ENCODE assay signal across 19 mouse cellular contexts in the genomic region with DNA sequence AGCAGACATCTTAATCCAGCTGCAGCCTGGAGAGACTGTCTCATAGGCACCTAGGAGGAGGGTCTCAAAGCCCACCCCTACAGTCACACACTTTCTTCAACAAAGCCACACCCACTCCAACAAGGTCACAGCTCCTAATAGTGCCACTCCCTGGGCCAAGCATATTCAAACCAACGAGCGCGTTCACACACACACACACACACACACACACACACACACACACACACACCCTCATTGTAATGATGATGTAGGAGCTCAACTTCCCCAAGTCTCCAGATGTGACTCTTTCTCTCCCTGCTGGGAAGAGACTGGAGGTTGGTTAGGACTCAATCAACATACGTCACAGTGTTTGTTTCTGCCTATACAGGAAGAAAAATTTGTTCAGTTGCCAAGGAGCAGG.
DNase-seq lines count a peak whose midpoint lies in the region; ATAC-seq and TF ChIP-seq lines count a peak whose summit lies in the region.
"Had no signal": no experiment of that assay in that cellular context is flagged by ENCODE, and none has a peak within 500 bp of the region (broad histone marks: within the 10 kb centered on the region; RNA-seq: fewer than 3 reads in every experiment).

No protein-coding gene starts in this region.

- no peak overlapping the region for H3K4me2 ChIP-seq in lung, embryonic 14.5 days
- H3K4me2 ChIP-seq: embryonic facial prominence, embryonic 12.5 days; forebrain, embryonic 12.5 days; heart, embryonic 13.5 days; hindbrain, embryonic 14.5 days had no signal

- H3K4me3 ChIP-seq in gastrocnemius, adult 2 months: no peak overlapping the region
- no peak overlapping the region for H3K4me3 ChIP-seq in lung, embryonic 14.5 days (ENCODE audit: low read depth, low read length)
- H3K4me3 ChIP-seq: embryonic facial prominence, embryonic 12.5 days; forebrain, embryonic 12.5 days; heart, embryonic 13.5 days had no signal

- no peaks in the 10 kb centered on the region for H3K36me3 ChIP-seq in lung, embryonic 14.5 days (ENCODE audit: insufficient read depth)
- H3K36me3 ChIP-seq: embryonic facial prominence, embryonic 12.5 days; forebrain, embryonic 12.5 days; heart, embryonic 13.5 days had no signal

- no peaks in the 10 kb centered on the region for H3K9me3 ChIP-seq in lung, embryonic 14.5 days (ENCODE audit: low read depth, low read length)
- H3K9me3 ChIP-seq: embryonic facial prominence, embryonic 12.5 days; forebrain, embryonic 12.5 days; heart, embryonic 13.5 days had no signal

- no peaks in the 10 kb centered on the region for H3K4me1 ChIP-seq in lung, embryonic 14.5 days (ENCODE audit: insufficient read depth)

- no peak overlapping the region for H3K9ac ChIP-seq in lung, embryonic 14.5 days
- H3K9ac ChIP-seq: embryonic facial prominence, embryonic 12.5 days; forebrain, embryonic 12.5 days; heart, embryonic 13.5 days; hindbrain, embryonic 14.5 days had no signal

- 67% methylated on average over 4 of the region's 4 CpGs for WGBS in lung, embryonic 14.5 days

- no peaks in the 10 kb centered on the region for H3K27me3 ChIP-seq in lung, embryonic 14.5 days (ENCODE audit: insufficient read depth, low read length)
- H3K27me3 ChIP-seq: embryonic facial prominence, embryonic 12.5 days; forebrain, embryonic 12.5 days; heart, embryonic 13.5 days had no signal

- no peak for DNase-seq in gastrocnemius, adult 2 months
- DNase-seq in gastrocnemius, postnatal 25 days: no peak
- DNase-seq in lung, embryonic 14.5 days: peak; percentile 9
- DNase-seq in lung, postnatal 10 days: no peak
- peak; percentile 96 for DNase-seq in ES-CJ7 (ENCODE audit: low read depth, low spot score)
- DNase-seq in ZHBTc4 (ENCODE audit: low read depth, low spot score): peak; percentile 93
- DNase-seq in c-Kit-positive CD71-positive TER-119-positive erythroid progenitor cells, embryonic 14.5 days (ENCODE audit: low spot score): no peak
- DNase-seq: adrenal gland, adult 2 months; adrenal gland, postnatal 25 days; cerebellum, adult 11 months; cerebellum, adult 8-10 months; embryo, embryonic 11 days; gastrocnemius, postnatal 10 days; kidney, adult 2 months had no signal

- intact Hi-C loops in gastrocnemius, adult 2 months (cut with DNase I): no loop called here

- no peak for TF ChIP-seq CTCF in gastrocnemius, adult 2 months (IDR thresholded peaks at IDR 0.05)
- no peak for TF ChIP-seq CTCF in lung, embryonic 14.5 days (IDR thresholded peaks at IDR 0.05; ENCODE audit: low read depth)

- H3K27ac ChIP-seq in gastrocnemius, adult 2 months: 0 out of 2 replicates have a peak overlapping the region, but pooled peaks have one; percentile 1
- H3K27ac ChIP-seq in lung, embryonic 14.5 days (ENCODE audit: low read depth): no peak overlapping the region
- H3K27ac ChIP-seq: embryonic facial prominence, embryonic 12.5 days; forebrain, embryonic 12.5 days; heart, embryonic 13.5 days; hindbrain, embryonic 14.5 days had no signal

- no peak for ATAC-seq in lung, embryonic 14.5 days (ENCODE audit: insufficient read depth)
- ATAC-seq: intestine, embryonic 16.5 days had no signal

Comparison
In these comparisons a context has a peak if more than half of its experiments do, and no peak if none do; other contexts are left out.
1. DNase-seq: peak in lung, embryonic 14.5 days (single experiment), ES-CJ7 (single experiment) and ZHBTc4 (single experiment); none in gastrocnemius, adult 2 months (single experiment), gastrocnemius, postnatal 25 days (single experiment), lung, postnatal 10 days (single experiment) and c-Kit-positive CD71-positive TER-119-positive erythroid progenitor cells, embryonic 14.5 days (single experiment).